Mouse (Mus musculus) E14TG2a.4 (cell line): ENCODE measurements at regions not wholly inside any gene's neighbourhood (a gene's known extent, or its start where the extent isn't known, plus 50 kb on each side); places are given as distances from the start of the nearest gene placed in this dataset.

Experiments
- CTCF ChIP-seq: conservative IDR thresholded peaks from 2 replicates; pipeline ENCODE4 v1.5.1; 2014; ENCODE audit warnings: low read length
- NANOG ChIP-seq: IDR thresholded peaks from 2 replicates; pipeline ENCODE4 v1.6.1; 2014; ENCODE audit warnings: borderline replicate concordance, low read length, mixed read lengths

GRCm38 (mm10) chr8:29274668-29275067 is 1827.2 kb downstream of the Poteg start:
- TF ChIP-seq CTCF (no peak), NANOG (no peak)
